Mouse (Mus musculus) bone marrow macrophage, adult 2 months (primary cell): ENCODE measurements around the gene Gucy2g.

ENCODE experiments used
- CTCF ChIP-seq: IDR thresholded peaks from 2 replicates; pipeline ENCODE4 v1.5.1; 2012; ENCODE audit warnings: low read depth, mild to moderate bottlenecking, low read length, moderate library complexity
- POLR2A ChIP-seq: IDR thresholded peaks from 2 replicates; pipeline ENCODE4 v1.6.1; 2012; ENCODE audit warnings: mild to moderate bottlenecking, low read depth, low read length, borderline replicate concordance

- TF ChIP-seq POLR2A (no peak), CTCF (no peak)
Observed at GRCm38 (mm10) chr19:55244791-55245231, 3.8 kb upstream of the Gucy2g start.
